Mouse (Mus musculus) cortical plate, adult 2 months (tissue): Measurements from ENCODE around the gene Mlxip. TPM values are rescaled to one million over a fixed set of nuclear protein-coding genes. Genes with fewer than 3 reads are reported as not detected.

Experiments used
- H3K27ac ChIP-seq: fragments of 200-500 bp; 2 replicates; pipeline ENCODE4 v1.5.1; 2012; ENCODE audit warnings: low read length, control low read depth, inconsistent platforms; ENCODE audit not compliant: insufficient read depth
- H3K4me1 ChIP-seq: fragments of 200-500 bp; 2 replicates; pipeline ENCODE4 v1.6.1; 2011; ENCODE audit warnings: low read length; ENCODE audit not compliant: control insufficient read depth, insufficient read depth
- H3K4me3 ChIP-seq: fragments of 200-500 bp; 2 replicates; pipeline ENCODE4 v1.5.1; 2011; ENCODE audit warnings: mild to moderate bottlenecking, low read length, control low read depth; ENCODE audit not compliant: insufficient read depth
- CTCF ChIP-seq: fragments of 200-500 bp; IDR thresholded peaks from 2 replicates; pipeline ENCODE4 v1.5.1; 2011; ENCODE audit warnings: mild to moderate bottlenecking, control low read depth, low read length; ENCODE audit not compliant: insufficient read depth; ENCODE audit errors: extremely low read depth
- POLR2A ChIP-seq: fragments of 200-500 bp; IDR thresholded peaks from 2 replicates; pipeline ENCODE4 v1.6.1; 2011; ENCODE audit warnings: mild to moderate bottlenecking, low read length, control low read depth; ENCODE audit not compliant: insufficient read depth; ENCODE audit errors: extremely low read depth
- polyA plus RNA-seq: library from polyadenylated mRNA; depleted of rRNA; stranded (reverse); fragments of >200 nt; gene quantifications from 2 replicates; pipeline ENCODE4 v1.2.3, GENCODE M21; 2012

Mlxip gene
- polyA plus RNA-seq, 1 experiment = 17.5 TPM

DNA sequence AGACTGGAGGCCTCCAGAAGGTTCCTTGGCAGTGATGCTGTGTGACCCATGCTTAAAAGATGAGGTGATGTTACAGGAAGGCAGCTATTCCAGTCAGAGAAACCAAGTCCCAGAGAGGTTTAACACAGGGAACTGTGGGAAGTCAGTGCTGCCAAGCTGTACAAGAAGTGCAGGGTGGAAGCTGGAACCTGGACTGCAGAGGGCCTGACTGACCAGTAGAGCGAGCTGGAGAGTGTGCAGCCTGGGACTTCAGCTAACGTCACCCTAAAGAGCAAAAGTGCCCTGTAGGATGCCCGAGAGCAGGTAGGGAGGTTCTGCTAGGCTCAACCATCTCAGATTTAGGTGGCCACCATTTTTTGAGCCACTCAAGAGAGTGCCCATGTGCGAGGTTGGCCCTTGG, 31.7 kb upstream of the Mlxip start:
- no peak for TF ChIP-seq POLR2A
- no peak for TF ChIP-seq CTCF
- H3K4me3 ChIP-seq = no peak overlapping the region
- H3K4me1 ChIP-seq = 0 out of 2 replicates have a peak, but pooled peaks cover 1% of the 10 kb centered on the region
- H3K27ac ChIP-seq = no peak overlapping the region

DNA sequence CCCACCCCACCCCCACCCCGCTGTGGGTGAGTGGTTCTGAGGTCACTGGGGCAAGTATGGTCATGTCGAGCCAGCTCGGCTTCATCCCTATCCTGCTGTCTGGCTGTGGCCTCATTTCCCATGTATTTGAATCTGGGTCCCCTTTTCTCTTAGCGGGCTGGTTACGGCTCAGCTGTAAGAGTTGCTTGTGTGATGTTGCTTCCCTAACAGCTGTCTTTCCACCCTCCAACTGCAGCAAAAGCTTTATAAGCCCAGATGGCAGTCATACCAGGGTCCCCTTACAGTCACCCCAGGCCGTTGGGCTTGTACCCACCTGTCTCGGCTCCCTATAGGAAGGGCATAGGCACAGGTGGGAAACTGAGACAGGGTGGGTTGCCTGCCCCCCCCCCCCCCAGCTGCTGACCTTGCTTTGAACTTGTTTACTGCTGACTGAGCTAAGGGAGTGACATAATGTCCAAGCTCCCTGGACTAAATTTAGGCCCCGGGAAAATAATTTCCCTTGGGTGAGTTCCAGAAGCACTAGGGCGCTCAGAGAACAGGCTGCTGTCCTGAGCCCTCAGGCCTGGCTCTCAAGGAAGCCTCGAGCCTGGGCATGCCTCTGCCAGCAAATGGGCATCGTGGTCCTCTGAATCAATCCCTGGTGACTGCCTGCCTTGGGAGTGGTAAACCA, 30.2 kb upstream of the Mlxip start:
- H3K27ac ChIP-seq = no peak overlapping the region
- H3K4me3 ChIP-seq = no peak overlapping the region
- H3K4me1 ChIP-seq = 0 out of 2 replicates have a peak, but pooled peaks cover 1% of the 10 kb centered on the region
- no peak for TF ChIP-seq POLR2A
- no peak for TF ChIP-seq CTCF

DNA sequence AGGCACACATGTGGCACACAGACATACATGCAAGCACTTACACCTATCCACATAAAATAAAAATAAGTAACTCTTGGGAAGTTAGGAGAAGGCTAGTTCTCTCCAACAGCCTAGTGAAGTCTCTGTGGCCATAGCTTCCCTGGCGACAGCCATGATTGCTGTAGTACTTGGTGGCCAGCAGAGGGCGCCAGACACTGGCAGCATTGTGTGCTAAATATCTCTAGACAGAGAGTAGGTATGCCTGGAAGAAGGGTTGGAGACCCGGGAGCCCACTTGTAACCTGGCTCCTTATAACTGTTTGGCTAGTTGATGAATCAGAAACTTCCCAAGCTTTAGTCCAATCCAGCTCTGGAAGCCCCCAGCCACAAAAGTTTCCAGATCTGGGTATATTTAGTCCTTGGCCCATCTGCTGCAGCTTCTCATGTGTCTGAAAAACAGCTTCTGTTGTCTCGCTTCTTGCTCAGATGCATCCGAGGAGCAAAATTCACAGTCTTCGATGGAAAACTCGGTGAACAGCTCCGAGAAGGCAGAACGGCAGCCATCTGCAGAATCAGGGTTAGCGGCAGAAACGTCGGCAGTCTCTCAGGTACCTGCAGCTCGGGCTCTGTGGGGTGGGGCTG, 25.6 kb upstream of the Mlxip start:
- H3K27ac ChIP-seq = no peak overlapping the region
- no peak overlapping the region for H3K4me3 ChIP-seq

DNA sequence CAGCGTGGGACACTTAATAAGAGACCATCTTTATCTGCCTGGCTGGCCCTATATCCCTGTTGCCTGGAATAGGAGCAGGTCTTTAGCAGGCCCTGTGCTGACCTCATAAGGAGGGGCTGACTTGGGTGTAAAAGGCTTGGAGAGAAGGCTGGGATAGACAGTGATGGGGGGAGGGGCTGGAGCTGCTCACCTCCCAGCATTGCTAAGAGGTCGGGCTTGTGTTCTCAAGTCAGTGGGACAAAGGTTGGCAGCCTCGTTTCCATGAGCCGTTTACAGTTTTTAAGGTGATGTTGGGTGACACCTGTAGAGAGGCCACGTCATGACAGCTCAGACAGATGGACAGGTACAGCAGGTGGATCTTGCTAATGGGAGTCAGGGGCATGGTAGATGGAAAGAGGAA, 24.5 kb upstream of the Mlxip start:
- Histone ChIP-seq H3K27ac (no peak overlapping the region), H3K4me1 (no peaks in the 10 kb centered on the region), H3K4me3 (no peak overlapping the region)
- no peak for TF ChIP-seq CTCF
- no peak for TF ChIP-seq POLR2A

More for the DNA sequence above, 25.6 kb upstream of the Mlxip start:
- TF ChIP-seq POLR2A (no peak), CTCF (peak; percentile 88)
- H3K4me1 ChIP-seq = 0 out of 2 replicates have a peak, but pooled peaks cover under 1% of the 10 kb centered on the region

DNA sequence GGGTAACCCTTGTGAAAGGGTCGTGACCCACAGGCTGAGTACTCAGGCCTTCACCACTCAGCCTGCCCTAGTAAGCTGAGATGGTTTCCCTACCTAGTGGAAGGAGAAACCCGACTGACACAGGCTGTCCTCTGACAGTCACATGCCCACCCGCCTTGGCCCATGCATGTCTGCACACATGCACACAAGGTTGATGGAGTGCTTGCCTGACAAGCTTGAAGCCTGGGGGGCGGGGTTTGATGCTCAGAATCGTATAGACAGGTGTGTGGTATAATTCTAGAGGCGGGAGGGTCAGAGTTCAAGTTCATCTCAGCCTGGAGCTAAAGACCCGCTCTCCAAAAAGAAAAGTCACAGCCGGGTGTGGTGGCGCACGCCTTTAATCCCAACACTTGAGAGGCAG, 19.3 kb upstream of the Mlxip start:
- Histone ChIP-seq H3K4me3 (no peak overlapping the region), H3K27ac (no peak overlapping the region), H3K4me1 (no peaks in the 10 kb centered on the region)
- no peak for TF ChIP-seq CTCF
- no peak for TF ChIP-seq POLR2A

DNA sequence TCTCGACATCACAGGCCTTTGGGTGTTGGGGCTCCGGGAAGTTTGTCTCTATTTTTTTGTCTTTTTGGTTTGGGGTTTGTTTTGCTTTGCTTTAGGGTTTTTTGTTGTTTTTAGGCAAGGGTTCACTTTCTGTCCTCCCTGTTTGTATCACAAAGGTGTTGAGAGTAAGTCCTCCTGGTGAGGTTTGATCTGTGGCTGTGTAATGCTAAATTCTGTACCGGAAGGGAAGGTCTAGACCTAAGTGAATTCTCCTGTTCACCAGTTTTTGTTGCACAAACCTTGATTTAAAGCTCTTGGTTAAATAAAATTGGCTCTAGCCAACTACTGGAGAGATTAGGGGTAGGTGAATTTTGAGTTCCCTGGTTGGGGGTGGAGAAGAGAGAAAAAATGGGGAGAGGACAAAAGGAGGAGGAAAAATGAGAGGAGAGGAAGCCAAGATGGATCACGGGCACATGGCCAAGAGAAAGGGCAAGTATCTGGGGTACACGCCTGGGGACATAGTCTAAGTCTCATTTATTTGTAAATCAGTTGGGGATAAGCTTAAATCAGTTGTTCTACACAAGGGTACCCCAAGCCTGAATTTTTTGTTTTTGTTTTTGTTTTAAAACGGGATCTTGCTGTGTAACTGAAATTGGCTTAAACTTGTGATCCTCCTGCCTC, 18.7 kb upstream of the Mlxip start:
- Histone ChIP-seq H3K27ac (no peak overlapping the region), H3K4me1 (no peaks in the 10 kb centered on the region), H3K4me3 (no peak overlapping the region)
- TF ChIP-seq POLR2A = no peak
- no peak for TF ChIP-seq CTCF

DNA sequence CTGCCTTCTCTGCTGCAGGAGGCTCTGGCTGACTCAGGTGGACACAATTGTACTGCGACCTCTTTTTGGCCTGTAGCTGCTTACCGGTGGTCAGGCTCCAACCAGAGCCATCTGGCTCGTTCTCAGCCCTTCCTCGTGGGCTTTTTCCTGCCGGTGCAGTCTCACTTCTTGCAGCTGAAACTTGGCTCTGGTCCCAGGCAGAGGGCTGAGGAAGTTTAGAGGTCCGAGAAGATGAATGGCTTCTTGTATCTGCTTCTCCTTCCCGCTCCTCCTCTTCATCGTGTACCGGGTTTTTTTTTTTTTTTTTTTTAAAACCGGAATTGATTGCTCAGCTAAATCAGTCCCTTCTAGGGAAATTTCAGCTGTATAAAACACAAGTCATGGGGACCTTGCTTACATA, 18.0 kb upstream of the Mlxip start:
- TF ChIP-seq POLR2A (no peak), CTCF (no peak)
- H3K4me1 ChIP-seq = no peaks in the 10 kb centered on the region
- no peak overlapping the region for H3K27ac ChIP-seq
- no peak overlapping the region for H3K4me3 ChIP-seq

DNA sequence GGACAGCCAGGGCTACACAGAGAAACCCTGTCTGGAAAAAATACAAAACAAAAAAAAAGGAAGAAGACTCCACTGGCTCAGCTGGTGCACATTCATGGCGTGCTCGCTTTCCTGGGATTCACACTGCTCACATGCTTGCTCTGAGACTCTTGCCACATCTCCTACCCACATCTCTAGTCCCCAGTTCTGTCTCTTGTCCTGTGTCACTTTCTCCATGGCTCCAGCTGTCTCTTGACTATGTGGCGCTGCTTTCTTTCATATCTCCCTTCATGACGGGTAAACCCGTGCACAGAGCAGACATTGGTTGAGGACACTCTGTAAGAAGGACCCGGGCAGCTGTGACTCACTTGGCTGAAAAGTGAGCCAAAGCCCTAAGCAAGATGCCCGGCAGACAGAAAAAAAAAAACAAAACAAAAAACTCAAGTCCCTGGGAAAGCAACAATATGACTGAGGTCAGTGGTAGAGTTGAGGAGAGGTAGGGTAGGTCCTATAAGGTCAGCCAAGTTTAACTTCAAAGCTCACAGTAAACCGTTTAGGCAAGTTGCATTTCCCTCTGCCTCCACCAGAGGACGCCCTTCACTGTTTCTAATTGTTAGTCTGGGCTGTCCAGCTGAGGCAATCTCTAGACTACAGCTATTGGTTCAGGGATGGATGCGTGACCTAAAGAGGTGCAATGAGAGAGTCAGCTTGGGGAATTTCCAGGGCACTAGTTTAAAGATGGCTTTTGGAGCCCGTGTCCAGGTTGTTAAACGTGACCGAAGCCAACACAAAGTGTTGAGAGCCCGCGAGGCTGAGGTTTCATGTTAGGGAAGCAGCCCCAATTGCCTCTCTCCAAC, 17.3 kb upstream of the Mlxip start:
- TF ChIP-seq CTCF = peak; percentile 98
- TF ChIP-seq POLR2A = no peak
- no peaks in the 10 kb centered on the region for H3K4me1 ChIP-seq
- no peak overlapping the region for H3K4me3 ChIP-seq
- H3K27ac ChIP-seq = no peak overlapping the region

DNA sequence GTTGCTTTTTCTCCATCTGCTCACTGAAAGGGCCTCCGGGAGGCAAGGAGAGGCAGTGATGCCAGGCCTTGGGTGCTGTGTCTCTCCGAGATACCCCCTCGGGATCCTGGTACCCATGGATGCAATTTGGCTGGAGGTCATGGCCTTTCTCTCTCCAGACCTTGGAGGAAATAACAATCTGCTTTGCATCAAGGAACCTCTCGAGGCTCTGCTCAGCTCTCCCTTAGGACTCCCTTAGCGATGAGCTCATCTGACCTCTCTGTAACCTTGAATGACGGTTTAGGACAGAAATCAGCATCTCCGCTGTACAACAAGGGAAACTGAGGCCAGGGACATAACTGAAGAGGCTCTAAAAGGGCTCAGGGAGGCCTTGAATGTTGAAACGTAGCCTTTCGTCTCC, 15.9 kb upstream of the Mlxip start:
- no peak for TF ChIP-seq CTCF
- no peak for TF ChIP-seq POLR2A
- H3K4me3 ChIP-seq = no peak overlapping the region
- H3K27ac ChIP-seq = no peak overlapping the region
- no peaks in the 10 kb centered on the region for H3K4me1 ChIP-seq
